Mouse (Mus musculus): ENCODE data around the gene Gm572. TPM values are rescaled to one million over a fixed set of nuclear protein-coding genes. Genes with fewer than 3 reads are reported as not detected.
A peak's percentile ranks its signal among the peaks of the same experiment; 100 is the strongest.

The Gm572 gene
- polyA plus RNA-seq, 2 experiments: 0.11 TPM; not detected in 1

DNA sequence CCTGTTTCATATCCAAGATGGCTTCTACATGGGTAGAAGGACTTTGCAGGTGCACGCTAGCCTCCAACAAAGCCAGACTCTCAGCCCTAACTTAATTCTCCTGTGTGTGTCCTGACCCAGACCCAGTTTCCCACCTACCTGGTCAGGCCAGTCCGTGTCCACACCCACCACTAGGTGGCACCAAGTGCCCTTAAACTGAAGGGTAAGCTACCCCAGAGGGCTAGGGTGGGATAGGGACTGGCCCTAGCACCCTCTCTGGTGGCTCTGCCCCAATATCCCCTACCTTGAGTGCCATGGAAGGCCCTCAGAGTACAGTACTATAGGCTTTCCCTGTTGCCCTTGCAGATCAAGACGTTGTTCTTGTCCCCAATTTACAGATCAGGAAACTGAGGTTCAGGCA is 61.6 kb downstream of the Gm572 start:
- no peak for DNase-seq (ENCODE audit: low spot score)
- no peak for TF ChIP-seq POLR2A (IDR thresholded peaks at IDR 0.05; ENCODE audit: borderline replicate concordance, extremely low read depth, insufficient read depth, insufficient read length)
- Histone ChIP-seq H3K4me2 (replicated peaks; ENCODE audit: low read depth, low read length, severe bottlenecking) (no peak overlapping the region), H3K27me3 (ENCODE audit: control insufficient read depth, insufficient read depth, low read length) (no peaks in the 10 kb centered on the region), H3K4me3 (replicated peaks; ENCODE audit: low read length) (no peak overlapping the region), H3K27ac (replicated peaks; ENCODE audit: low read depth, low read length) (no peak overlapping the region), H3K36me3 (ENCODE audit: control insufficient read depth, insufficient read depth, low read length) (no peaks in the 10 kb centered on the region), H3K4me1 (ENCODE audit: control insufficient read depth, insufficient read depth, low read length) (no peaks in the 10 kb centered on the region), H3K9ac (ENCODE audit: low read depth, low read length, severe bottlenecking) (no peak overlapping the region), H3K9me3 (ENCODE audit: control insufficient read depth, low read length) (no peaks in the 10 kb centered on the region)
- WGBS: 40% methylated on average over 3 of the region's 3 CpGs
- no peak for ATAC-seq (ENCODE audit: low FRiP score, low read depth)

DNA sequence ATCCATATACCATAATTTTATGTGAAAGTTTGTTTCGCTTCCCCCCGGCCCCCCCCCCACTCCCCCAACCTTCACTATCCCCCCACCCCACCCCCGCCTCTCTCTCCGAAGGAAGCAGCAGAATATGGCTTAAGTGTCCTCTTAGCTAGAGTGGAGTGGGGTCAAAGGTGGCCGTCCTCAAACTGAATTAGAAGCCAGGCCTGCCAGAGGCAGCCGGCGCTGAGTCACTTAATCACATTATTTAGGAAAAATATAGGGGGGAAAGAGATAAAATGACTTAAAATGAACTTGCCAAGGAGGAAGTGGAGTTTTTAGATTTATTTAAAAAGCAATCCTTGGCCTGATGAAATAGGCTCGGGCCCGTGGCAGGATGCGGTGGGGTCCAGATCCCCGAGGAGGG is 65.7 kb downstream of the Gm572 start:
- no peak overlapping the region for H3K4me2 ChIP-seq (replicated peaks; ENCODE audit: low read depth, low read length, severe bottlenecking)
- ATAC-seq (ENCODE audit: low FRiP score, low read depth) (no peak), DNase-seq (ENCODE audit: low spot score) (no peak)
- H3K36me3 ChIP-seq (ENCODE audit: control insufficient read depth, insufficient read depth, low read length): no peaks in the 10 kb centered on the region
- H3K27ac ChIP-seq (replicated peaks; ENCODE audit: low read depth, low read length): no peak overlapping the region
- H3K9me3 ChIP-seq (ENCODE audit: control insufficient read depth, low read length): no peaks in the 10 kb centered on the region
- peaks cover 3% of the 10 kb centered on the region; the same call in 1 of the 2 replicates for H3K4me1 ChIP-seq (ENCODE audit: control insufficient read depth, insufficient read depth, low read length)
- WGBS: 40% methylated on average over 11 of the region's 11 CpGs
- TF ChIP-seq POLR2A (IDR thresholded peaks at IDR 0.05; ENCODE audit: borderline replicate concordance, extremely low read depth, insufficient read depth, insufficient read length): no peak
- no peak overlapping the region for H3K9ac ChIP-seq (ENCODE audit: low read depth, low read length, severe bottlenecking)
- H3K27me3 ChIP-seq (ENCODE audit: control insufficient read depth, insufficient read depth, low read length): no peaks in the 10 kb centered on the region
- no peak overlapping the region for H3K4me3 ChIP-seq (replicated peaks; ENCODE audit: low read length)

DNA sequence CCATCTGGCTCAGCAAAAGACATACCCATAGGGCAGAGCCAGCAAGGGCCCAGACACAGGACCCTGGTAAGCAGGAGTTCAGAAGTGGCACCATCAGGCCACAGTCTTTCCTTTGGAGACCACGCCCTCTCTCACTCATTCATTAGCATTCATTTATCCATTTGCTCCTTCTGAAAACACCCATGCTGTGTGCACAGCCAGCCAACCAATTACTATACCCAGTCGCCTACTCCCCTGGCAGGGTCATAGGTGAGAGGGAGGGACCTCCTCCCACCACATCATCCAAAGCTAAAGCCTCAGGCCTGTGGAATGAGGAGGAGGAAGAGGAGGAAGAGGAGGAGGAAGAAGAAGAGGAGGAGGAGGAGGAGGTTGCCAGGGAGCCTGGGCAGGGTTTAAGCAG is 67.3 kb downstream of the Gm572 start:
- DNase-seq (ENCODE audit: low spot score): no peak
- TF ChIP-seq POLR2A (IDR thresholded peaks at IDR 0.05; ENCODE audit: borderline replicate concordance, extremely low read depth, insufficient read depth, insufficient read length): no peak
- no peak overlapping the region for H3K9ac ChIP-seq (ENCODE audit: low read depth, low read length, severe bottlenecking)

DNA sequence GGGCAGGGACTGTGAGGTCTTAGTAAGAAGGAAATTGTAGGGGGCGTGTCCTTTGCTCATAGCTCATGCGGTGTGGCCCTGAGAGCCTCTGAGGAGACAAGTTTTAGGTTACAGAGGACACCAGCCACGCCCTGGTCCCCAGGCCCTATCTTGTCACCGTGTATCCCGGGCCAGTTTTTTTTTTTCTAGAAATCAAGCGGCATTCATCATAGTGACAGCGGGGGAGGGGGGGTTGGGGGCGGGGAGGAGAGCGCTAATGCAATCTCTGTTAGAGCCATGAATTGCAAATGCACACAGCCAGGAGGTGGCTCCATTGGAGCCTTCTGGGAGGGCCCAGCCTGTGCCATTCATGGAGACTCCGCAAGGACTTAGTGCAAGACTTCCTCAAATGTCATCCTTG is 68.2 kb downstream of the Gm572 start:
- 15% methylated on average over 10 of the region's 10 CpGs for WGBS
- peaks cover 3% of the 10 kb centered on the region; the same call in 1 of the 2 replicates for H3K4me1 ChIP-seq (ENCODE audit: control insufficient read depth, insufficient read depth, low read length)
- DNase-seq (ENCODE audit: low spot score): peak; percentile 27

More for the DNA sequence above, 67.3 kb downstream of the Gm572 start:
- no peaks in the 10 kb centered on the region for H3K36me3 ChIP-seq (ENCODE audit: control insufficient read depth, insufficient read depth, low read length)
- 48% methylated on average over 2 of the region's 2 CpGs for WGBS
- no peak overlapping the region for H3K4me3 ChIP-seq (replicated peaks; ENCODE audit: low read length)
- peaks cover 3% of the 10 kb centered on the region; the same call in 1 of the 2 replicates for H3K4me1 ChIP-seq (ENCODE audit: control insufficient read depth, insufficient read depth, low read length)
- H3K4me2 ChIP-seq (replicated peaks; ENCODE audit: low read depth, low read length, severe bottlenecking): no peak overlapping the region
- no peaks in the 10 kb centered on the region for H3K27me3 ChIP-seq (ENCODE audit: control insufficient read depth, insufficient read depth, low read length)
- H3K9me3 ChIP-seq (ENCODE audit: control insufficient read depth, low read length): no peaks in the 10 kb centered on the region
- H3K27ac ChIP-seq (replicated peaks; ENCODE audit: low read depth, low read length): no peak overlapping the region
- no peak for ATAC-seq (ENCODE audit: low FRiP score, low read depth)

DNA sequence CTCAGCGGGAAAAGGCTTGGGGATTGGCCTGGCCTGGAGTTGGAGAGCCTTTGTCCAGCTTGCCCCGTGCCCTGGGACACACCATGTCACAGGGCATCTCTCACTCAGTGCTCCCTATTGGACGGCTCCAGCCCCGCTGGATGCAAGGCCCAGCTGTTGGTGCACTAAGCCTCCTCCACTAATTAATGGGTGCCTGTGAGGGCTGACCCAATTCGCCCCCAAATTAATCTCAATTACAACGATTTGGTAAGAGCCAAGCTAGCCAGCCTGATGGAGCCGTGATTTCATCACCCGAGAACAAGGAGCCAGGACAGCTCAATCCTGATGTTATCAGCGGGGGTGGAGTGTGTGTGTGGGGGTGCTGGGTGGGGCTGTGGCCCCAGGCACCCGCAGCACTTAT is 69.5 kb downstream of the Gm572 start:
- TF ChIP-seq POLR2A (IDR thresholded peaks at IDR 0.05; ENCODE audit: borderline replicate concordance, extremely low read depth, insufficient read depth, insufficient read length): no peak
- Histone ChIP-seq H3K4me2 (replicated peaks; ENCODE audit: low read depth, low read length, severe bottlenecking) (no peak overlapping the region), H3K9me3 (ENCODE audit: control insufficient read depth, low read length) (no peaks in the 10 kb centered on the region), H3K27ac (replicated peaks; ENCODE audit: low read depth, low read length) (no peak overlapping the region), H3K4me3 (replicated peaks; ENCODE audit: low read length) (no peak overlapping the region), H3K27me3 (ENCODE audit: control insufficient read depth, insufficient read depth, low read length) (no peaks in the 10 kb centered on the region), H3K4me1 (ENCODE audit: control insufficient read depth, insufficient read depth, low read length) (peaks cover 3% of the 10 kb centered on the region; the same call in 1 of the 2 replicates), H3K9ac (ENCODE audit: low read depth, low read length, severe bottlenecking) (no peak overlapping the region), H3K36me3 (ENCODE audit: control insufficient read depth, insufficient read depth, low read length) (no peaks in the 10 kb centered on the region)
- WGBS: 42% methylated on average over 10 of the region's 10 CpGs
- no peak for ATAC-seq (ENCODE audit: low FRiP score, low read depth)
- no peak for DNase-seq (ENCODE audit: low spot score)

More for the DNA sequence above, 68.2 kb downstream of the Gm572 start:
- no peak for ATAC-seq (ENCODE audit: low FRiP score, low read depth)
- H3K4me2 ChIP-seq (replicated peaks; ENCODE audit: low read depth, low read length, severe bottlenecking): no peak overlapping the region
- no peaks in the 10 kb centered on the region for H3K27me3 ChIP-seq (ENCODE audit: control insufficient read depth, insufficient read depth, low read length)
- H3K4me3 ChIP-seq (replicated peaks; ENCODE audit: low read length): no peak overlapping the region
- TF ChIP-seq POLR2A (IDR thresholded peaks at IDR 0.05; ENCODE audit: borderline replicate concordance, extremely low read depth, insufficient read depth, insufficient read length): no peak
- no peak overlapping the region for H3K27ac ChIP-seq (replicated peaks; ENCODE audit: low read depth, low read length)
- H3K36me3 ChIP-seq (ENCODE audit: control insufficient read depth, insufficient read depth, low read length): no peaks in the 10 kb centered on the region
- no peaks in the 10 kb centered on the region for H3K9me3 ChIP-seq (ENCODE audit: control insufficient read depth, low read length)
- no peak overlapping the region for H3K9ac ChIP-seq (ENCODE audit: low read depth, low read length, severe bottlenecking)

DNA sequence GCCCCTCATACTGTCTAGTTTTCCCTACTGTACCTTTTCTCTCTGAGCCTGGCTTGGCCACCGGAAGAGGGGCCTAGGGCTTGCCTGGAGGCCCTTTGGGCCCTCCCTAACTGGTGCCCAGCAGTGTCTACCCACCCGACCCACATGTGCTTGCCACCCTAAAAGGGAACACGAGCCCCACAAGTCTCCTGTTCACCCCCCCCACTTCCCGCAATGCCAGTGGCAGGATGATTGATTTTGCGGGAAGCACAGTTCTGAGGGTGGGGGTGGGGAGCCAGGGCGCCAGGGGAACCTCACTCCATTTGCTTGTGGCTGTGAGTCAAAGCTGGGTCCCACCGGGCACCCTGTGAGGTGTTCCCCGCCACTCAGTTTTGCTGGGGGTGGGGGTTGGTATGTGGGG is 70.9 kb downstream of the Gm572 start:
- Histone ChIP-seq H3K9me3 (ENCODE audit: control insufficient read depth, low read length) (no peaks in the 10 kb centered on the region), H3K27ac (replicated peaks; ENCODE audit: low read depth, low read length) (no peak overlapping the region), H3K4me3 (replicated peaks; ENCODE audit: low read length) (no peak overlapping the region), H3K4me1 (ENCODE audit: control insufficient read depth, insufficient read depth, low read length) (peaks cover 3% of the 10 kb centered on the region; the same call in 1 of the 2 replicates), H3K36me3 (ENCODE audit: control insufficient read depth, insufficient read depth, low read length) (no peaks in the 10 kb centered on the region), H3K9ac (ENCODE audit: low read depth, low read length, severe bottlenecking) (no peak overlapping the region), H3K4me2 (replicated peaks; ENCODE audit: low read depth, low read length, severe bottlenecking) (no peak overlapping the region), H3K27me3 (ENCODE audit: control insufficient read depth, insufficient read depth, low read length) (no peaks in the 10 kb centered on the region)
- ATAC-seq (ENCODE audit: low FRiP score, low read depth) (no peak), DNase-seq (ENCODE audit: low spot score) (no peak)
- TF ChIP-seq POLR2A (IDR thresholded peaks at IDR 0.05; ENCODE audit: borderline replicate concordance, extremely low read depth, insufficient read depth, insufficient read length): no peak
- WGBS: 53% methylated on average over 8 of the region's 8 CpGs
